Mouse (Mus musculus): Measurements from ENCODE around the gene Raph1.
"Not testable (repeated sequence)": the region's sequence is repeated elsewhere in the genome, so short reads cannot be mapped to it uniquely, and the experiment has no call there.

The Raph1 gene

GRCm38 (mm10) chr1:60565270-60565920 is 1.5 kb downstream of the Raph1 start:
- DNase-seq (ENCODE audit: low spot score in 2 of 2): peak in 1 of 2 experiments; percentile 28

GRCm38 (mm10) chr1:60564691-60565090 is 2.2 kb downstream of the Raph1 start:
- DNase-seq (ENCODE audit: low spot score in 2 of 2): no peak

DNA sequence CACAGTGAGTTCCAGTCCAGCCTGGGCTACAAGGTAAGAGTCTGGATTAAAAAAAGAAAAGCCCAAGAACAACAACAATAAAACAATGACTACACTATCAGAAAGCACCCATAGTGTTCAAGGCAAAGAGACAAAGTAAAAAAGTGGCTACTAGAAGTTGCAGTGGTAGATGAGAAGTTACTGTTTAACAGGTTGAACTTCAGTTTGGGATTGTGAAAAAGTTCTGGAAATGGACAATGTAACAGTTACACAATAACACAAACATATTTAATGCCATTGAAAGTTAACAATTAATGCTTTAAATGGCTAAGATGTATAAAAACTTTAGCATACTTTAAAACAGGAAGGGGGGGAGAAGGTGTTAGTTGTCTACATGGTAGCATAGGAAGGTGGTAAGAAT is 3.9 kb downstream of the Raph1 start:
- DNase-seq (ENCODE audit: low spot score in 2 of 2): no peak

DNA sequence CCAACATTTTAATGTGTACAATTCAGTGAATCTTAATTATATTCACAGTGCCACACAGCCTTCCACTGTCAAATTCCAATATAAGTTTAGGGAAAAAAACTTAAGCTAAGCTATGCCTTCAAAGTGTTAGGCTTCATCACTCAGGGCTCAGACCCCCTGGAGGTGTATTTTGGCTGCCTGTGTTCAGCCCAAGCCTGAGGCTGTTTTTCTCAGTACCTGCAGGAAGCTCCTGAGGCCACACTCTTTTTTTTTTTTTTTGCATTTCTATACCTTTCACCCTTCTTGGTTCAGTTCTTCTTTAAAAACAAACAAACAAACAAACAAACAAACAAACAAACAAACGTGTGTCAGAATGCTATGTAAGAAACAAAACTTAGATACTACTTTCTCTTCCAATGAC is 23.2 kb downstream of the Raph1 start:
- DNase-seq (ENCODE audit: low spot score in 2 of 2): no peak

DNA sequence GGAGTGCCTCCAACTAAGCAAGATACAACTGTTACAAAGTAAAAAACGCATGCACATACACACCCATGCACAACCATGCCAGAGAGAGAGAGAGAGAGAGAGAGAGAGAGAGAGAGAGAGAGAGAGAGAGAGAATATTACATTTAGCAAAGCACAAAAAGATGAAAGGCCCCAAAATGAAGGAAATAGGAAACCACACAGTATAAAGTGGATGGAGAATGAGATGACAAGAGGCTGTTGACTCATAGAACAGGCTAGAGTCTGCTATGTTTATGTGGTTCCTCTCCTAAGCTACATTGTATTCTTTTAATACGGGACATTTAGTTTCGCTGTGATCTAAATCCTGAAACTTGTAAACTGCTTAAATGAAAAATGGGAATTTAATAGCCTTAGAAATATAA is 27.6 kb downstream of the Raph1 start:
- DNase-seq (ENCODE audit: low spot score in 2 of 2): no peak

DNA sequence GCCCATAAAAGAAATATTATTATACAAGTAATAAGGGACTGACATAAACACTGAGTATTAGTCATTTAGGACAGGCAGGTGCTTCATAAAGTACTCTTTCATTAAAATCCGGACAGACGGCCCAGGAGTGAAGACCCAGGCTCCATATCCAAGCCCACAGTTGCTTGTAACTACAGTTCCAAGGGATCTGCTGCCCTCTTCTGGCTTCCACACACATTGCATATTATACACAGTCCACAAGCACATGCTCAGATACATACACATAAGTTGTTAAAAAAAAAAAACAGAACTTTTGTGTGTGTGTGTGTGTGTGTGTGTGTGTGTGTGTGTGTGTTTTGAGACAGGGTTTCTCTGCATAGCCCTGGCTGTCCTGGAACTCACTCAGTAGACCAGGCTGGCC is 32.0 kb downstream of the Raph1 start:
- DNase-seq (ENCODE audit: low spot score in 2 of 2): no peak

GRCm38 (mm10) chr1:60530636-60531035 is 36.3 kb downstream of the Raph1 start:
- no peak for DNase-seq (ENCODE audit: low spot score in 2 of 2)

- no peak for DNase-seq (ENCODE audit: low spot score in 2 of 2)
Observed at GRCm38 (mm10) chr1:60530107-60530506, 36.8 kb downstream of the Raph1 start.

DNA sequence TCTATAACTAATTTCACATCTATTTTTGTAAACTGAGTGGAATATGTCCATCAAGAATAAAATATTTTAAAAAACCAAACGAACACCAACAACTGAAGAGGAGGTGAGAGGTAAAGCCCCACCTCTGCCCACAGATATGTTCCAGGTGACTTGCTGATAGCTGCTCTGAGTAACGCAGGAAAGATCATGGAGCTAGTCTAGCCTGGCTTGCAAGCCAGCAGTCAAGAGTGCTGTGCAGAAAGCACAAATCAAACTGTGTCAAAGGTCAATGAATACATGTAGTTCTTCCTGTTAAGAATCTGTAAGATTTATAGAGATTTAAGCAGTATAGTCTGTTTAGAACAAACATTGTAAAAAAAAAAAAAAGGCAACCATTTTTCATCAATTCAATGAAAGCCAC is 56.3 kb downstream of the Raph1 start:
- DNase-seq (ENCODE audit: low spot score in 2 of 2): no peak

- no peak for DNase-seq (ENCODE audit: low spot score in 2 of 2)
Observed at GRCm38 (mm10) chr1:60503456-60503855, 63.4 kb downstream of the Raph1 start.

DNA sequence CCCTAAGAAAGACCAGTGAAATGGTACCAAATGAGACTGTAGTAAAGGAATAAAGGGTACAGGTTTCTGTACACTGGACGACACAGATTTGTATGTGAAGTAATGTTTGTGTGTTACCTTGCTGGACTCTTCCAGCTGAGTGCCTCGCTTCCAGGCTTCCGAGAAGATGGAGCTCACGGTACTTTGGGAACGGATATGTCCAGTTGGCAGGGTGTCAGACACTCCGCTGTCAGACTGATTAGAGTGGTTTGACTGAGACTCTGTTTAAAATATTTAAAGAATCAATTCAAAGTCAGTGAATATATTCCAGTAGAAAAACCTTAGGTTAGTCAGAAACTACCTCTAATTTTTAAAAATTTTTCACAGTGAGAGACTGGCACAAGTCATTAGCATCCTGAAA is 73.5 kb downstream of the Raph1 start:
- no peak for DNase-seq (ENCODE audit: low spot score in 2 of 2)

GRCm38 (mm10) chr1:60492404-60492803 is 74.5 kb downstream of the Raph1 start:
- no peak for DNase-seq (ENCODE audit: low spot score in 2 of 2)

- DNase-seq (ENCODE audit: low spot score in 2 of 2): no peak
Observed at GRCm38 (mm10) chr1:60490510-60490909, 76.4 kb downstream of the Raph1 start.

DNA sequence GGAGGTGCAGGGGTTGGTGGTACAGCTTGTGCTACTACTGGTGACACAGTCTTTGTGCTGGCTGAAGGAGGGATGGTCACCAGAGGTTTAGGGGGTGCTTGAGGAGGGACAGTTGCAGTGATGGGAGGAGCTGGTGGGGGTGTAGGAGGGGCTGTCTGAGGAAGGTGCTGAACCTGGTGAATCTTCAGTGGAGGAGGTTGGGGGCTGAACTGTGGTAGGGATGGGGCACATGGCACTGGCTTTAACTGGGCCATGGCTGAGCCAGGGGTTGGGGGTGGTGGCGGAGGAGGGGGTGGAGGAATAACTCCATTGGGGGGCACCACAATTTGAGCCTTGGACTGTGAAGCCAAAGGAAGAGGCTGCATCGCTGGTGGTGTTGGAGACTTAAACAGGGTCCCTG is 77.2 kb downstream of the Raph1 start:
- DNase-seq (ENCODE audit: low spot score in 2 of 2): no peak

GRCm38 (mm10) chr1:60488635-60489034 is 78.3 kb downstream of the Raph1 start:
- peak in 1 of 2 experiments; percentile 39 for DNase-seq (ENCODE audit: low spot score in 2 of 2)

GRCm38 (mm10) chr1:60485649-60486048 is 81.3 kb downstream of the Raph1 start:
- DNase-seq (ENCODE audit: low spot score in 2 of 2): no peak

DNA sequence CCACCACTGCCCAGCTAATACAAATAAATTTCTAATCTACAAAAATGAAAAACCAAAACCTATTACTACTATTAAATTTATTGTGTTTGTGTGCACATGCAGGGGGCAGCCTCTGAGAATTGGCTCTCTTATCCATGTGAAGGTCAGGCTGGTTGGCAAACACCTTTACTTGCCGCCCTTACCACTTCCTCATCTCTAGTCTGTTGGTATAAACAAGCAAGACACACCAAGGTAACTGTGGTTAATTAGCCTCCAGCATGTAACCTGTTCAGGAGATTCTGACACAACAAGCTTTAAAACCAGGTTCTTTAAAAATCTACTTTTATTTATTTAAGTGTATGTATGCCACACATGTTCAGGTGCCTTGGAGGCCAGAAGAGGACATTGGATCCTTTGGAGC is 84.0 kb downstream of the Raph1 start:
- DNase-seq (ENCODE audit: low spot score in 2 of 2): no peak

GRCm38 (mm10) chr1:60481561-60481960 is 85.3 kb downstream of the Raph1 start:
- DNase-seq (ENCODE audit: low spot score in 2 of 2): no peak

- no peak for DNase-seq (ENCODE audit: low spot score in 2 of 2)
Observed at GRCm38 (mm10) chr1:60470541-60470940, 96.4 kb downstream of the Raph1 start.

DNA sequence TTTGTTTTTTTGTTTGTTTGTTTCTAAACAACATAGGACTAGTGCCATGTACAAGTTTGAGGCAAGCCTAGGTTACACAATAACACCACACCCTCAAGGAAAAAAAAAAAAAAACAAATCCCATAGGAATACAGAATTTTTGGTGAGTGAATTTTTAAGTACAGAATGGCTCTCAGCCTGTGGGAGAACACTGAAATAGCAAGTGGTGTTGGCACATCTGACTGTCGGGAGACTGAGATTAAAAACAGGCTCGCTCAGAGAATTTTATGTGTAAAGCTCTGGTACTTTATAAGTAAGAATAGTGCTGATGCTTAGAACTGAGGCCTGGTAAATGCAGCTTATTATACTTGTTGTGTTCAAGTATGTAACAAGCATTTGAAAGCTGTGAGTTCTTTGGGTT is 97.4 kb downstream of the Raph1 start:
- peak in 1 of 2 experiments; percentile 39 for DNase-seq (ENCODE audit: low spot score in 2 of 2)

GRCm38 (mm10) chr1:60460623-60461022 is 106.3 kb downstream of the Raph1 start:
- DNase-seq (ENCODE audit: low spot score in 2 of 2): no peak

- no peak for DNase-seq (ENCODE audit: low spot score in 2 of 2)
Observed at GRCm38 (mm10) chr1:60449896-60450295, 117.0 kb downstream of the Raph1 start.

DNA sequence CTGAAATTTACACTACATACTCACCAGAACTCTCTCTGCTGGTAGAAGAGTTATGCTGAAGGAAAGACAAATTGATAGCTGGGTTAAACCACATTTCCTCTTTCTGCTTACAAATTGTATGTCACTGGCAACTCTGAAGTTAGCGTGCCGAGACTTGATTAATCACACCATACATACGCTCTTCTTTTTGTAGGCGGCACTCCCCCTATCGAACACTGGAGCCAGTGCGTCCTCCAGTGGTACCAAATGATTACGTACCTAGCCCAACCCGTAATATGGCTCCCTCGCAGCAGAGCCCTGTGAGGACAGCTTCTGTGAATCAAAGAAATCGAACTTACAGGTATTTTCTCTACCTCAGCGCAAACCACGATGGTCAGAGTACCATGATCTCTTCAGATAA is 119.8 kb downstream of the Raph1 start:
- no peak for DNase-seq (ENCODE audit: low spot score in 2 of 2)

- not testable (repeated sequence) for DNase-seq (ENCODE audit: low spot score in 2 of 2)
Observed at GRCm38 (mm10) chr1:60441438-60441837, 125.5 kb downstream of the Raph1 start.
